Mouse (Mus musculus) heart, adult 2 months (tissue): ENCODE measurements at regions not wholly inside any gene's neighbourhood (a gene's known extent, or its start where the extent isn't known, plus 50 kb on each side); places are given as distances from the start of the nearest gene placed in this dataset.

Experiments used
- DNase-seq, 2 experiments: peaks; one replicate each; pipeline ENCODE4 v3.0.0; 2021
- H3K27ac ChIP-seq: fragments of 200-600 bp; 2 replicates; pipeline ENCODE4 v1.8.1; 2022
- H3K27me3 ChIP-seq: fragments of 200-500 bp; 2 replicates; pipeline ENCODE4 v1.6.1; 2012; ENCODE audit warnings: mild to moderate bottlenecking, low read length, inconsistent platforms, mixed read lengths; ENCODE audit not compliant: control insufficient read depth, insufficient read depth
- H3K36me3 ChIP-seq: fragments of 200-500 bp; 2 replicates; pipeline ENCODE4 v1.6.1; 2012; ENCODE audit warnings: low read length, inconsistent platforms; ENCODE audit not compliant: control insufficient read depth, insufficient read depth
- H3K4me1 ChIP-seq: fragments of 200-500 bp; 2 replicates; pipeline ENCODE4 v1.6.1; 2011; ENCODE audit warnings: low read length; ENCODE audit not compliant: control insufficient read depth, insufficient read depth
- H3K4me3 ChIP-seq: fragments of 200-600 bp; 2 replicates; pipeline ENCODE4 v1.8.1; 2022
- H3K79me2 ChIP-seq: fragments of 200-500 bp; replicated peaks from 2 replicates; pipeline ENCODE4 v1.6.1; 2012; ENCODE audit warnings: mild to moderate bottlenecking, inconsistent platforms, low read length, moderate library complexity, mixed read lengths; ENCODE audit not compliant: control insufficient read depth, insufficient read depth
- H3K9ac ChIP-seq: fragments of 200-500 bp; 2 replicates; pipeline ENCODE4 v1.6.1; 2012; ENCODE audit warnings: low read depth, mild to moderate bottlenecking, control low read depth, inconsistent platforms, low read length, mixed read lengths
- CTCF ChIP-seq: fragments of 200-600 bp; IDR thresholded peaks from 2 replicates; pipeline ENCODE4 v1.8.1; 2022; ENCODE audit warnings: antibody characterized with exemption, mild to moderate bottlenecking, moderate library complexity
- EP300 ChIP-seq: fragments of 200-500 bp; IDR thresholded peaks from 2 replicates; pipeline ENCODE4 v1.6.1; 2011; ENCODE audit warnings: low read depth, low read length, control low read depth; ENCODE audit not compliant: insufficient read depth
- POLR2A ChIP-seq: fragments of 200-500 bp; IDR thresholded peaks from 2 replicates; pipeline ENCODE4 v1.6.1; 2011; ENCODE audit warnings: mild to moderate bottlenecking, low read depth, low read length, control low read depth; ENCODE audit not compliant: insufficient read depth
- WGBS: fragments of 180-500 bp; shearing (Covaris S2); methylation state at CpG from one replicate; pipeline ENCODE4 v1.1.7; 2018; 5-methylcytosine and 5-hydroxymethylcytosine counted together
- intact Hi-C: fragments of 180-260 bp; cut with DNase I; formaldehyde crosslinking; loops from one replicate; pipeline ENCODE4 v1.15.1; 2025

GRCm38 (mm10) chr12:16155791-16156558 lies 339.3 kb upstream of the Trib2 start:
- TF ChIP-seq CTCF (no peak), EP300 (no peak), POLR2A (no peak)
- Histone ChIP-seq H3K4me1 (peaks cover 8% of the 10 kb centered on the region), H3K36me3 (peaks cover 2% of the 10 kb centered on the region), H3K9ac (no peak overlapping the region), H3K4me3 (no peak overlapping the region), H3K27me3 (no peaks in the 10 kb centered on the region), H3K27ac (no peak overlapping the region), H3K79me2 (no peaks in the 10 kb centered on the region)
- WGBS: 42% methylated on average over 2 of the region's 2 CpGs
- intact Hi-C loops: no loop called here
- no peak for DNase-seq

GRCm38 (mm10) chr12:16154256-16154655 lies 337.5 kb upstream of the Trib2 start:
- Histone ChIP-seq H3K27ac (no peak overlapping the region), H3K4me3 (no peak overlapping the region), H3K9ac (no peak overlapping the region), H3K36me3 (peaks cover 2% of the 10 kb centered on the region), H3K27me3 (no peaks in the 10 kb centered on the region), H3K79me2 (no peaks in the 10 kb centered on the region), H3K4me1 (peaks cover 11% of the 10 kb centered on the region)
- intact Hi-C loops: no loop called here
- 95% methylated on average over 1 of the region's 1 CpGs for WGBS
- TF ChIP-seq EP300 (no peak), CTCF (no peak), POLR2A (no peak)
- no peak for DNase-seq

DNA sequence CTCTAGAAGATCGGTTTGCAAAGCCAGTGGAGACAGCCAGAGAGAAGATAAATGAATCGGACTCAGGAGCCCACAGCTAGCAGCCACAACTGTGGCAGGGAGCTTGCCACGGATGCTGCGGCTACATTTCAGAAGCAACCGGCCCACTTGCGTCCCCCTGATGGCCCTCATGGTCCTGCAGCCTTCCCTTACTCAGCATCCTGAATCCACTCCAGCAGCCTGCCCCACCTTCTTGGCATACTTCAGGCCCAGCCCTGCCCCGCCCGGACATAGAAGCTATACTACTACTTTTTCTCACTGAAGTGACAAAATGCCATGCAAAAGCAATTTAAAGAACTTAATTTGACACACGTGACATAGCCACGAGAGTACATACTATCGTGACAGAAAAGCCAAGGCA lies 335.4 kb upstream of the Trib2 start:
- H3K27ac ChIP-seq: 0 out of 2 replicates have a peak overlapping the region, but pooled peaks have one; percentile 18
- no peak for DNase-seq
- H3K27me3 ChIP-seq: no peaks in the 10 kb centered on the region
- no peak overlapping the region for H3K9ac ChIP-seq
- H3K36me3 ChIP-seq: no peaks in the 10 kb centered on the region; the same call in 1 of the 2 replicates
- no peak overlapping the region for H3K4me3 ChIP-seq
- no peaks in the 10 kb centered on the region for H3K79me2 ChIP-seq
- intact Hi-C loops: no loop called here
- 85% methylated on average over 11 of the region's 11 CpGs for WGBS
- peaks cover 10% of the 10 kb centered on the region for H3K4me1 ChIP-seq
- no peak for TF ChIP-seq CTCF
- TF ChIP-seq EP300: no peak
- TF ChIP-seq POLR2A: no peak

- H3K4me3 ChIP-seq: no peak overlapping the region
- peak overlapping the region; percentile 42 for H3K27ac ChIP-seq
- DNase-seq: peak in 1 of 2 experiments; percentile 40
- no peaks in the 10 kb centered on the region; the same call in 1 of the 2 replicates for H3K36me3 ChIP-seq
- peaks cover 10% of the 10 kb centered on the region for H3K4me1 ChIP-seq
- WGBS: 35% methylated on average over 5 of the region's 5 CpGs
- intact Hi-C loops: no loop called here
- TF ChIP-seq CTCF (no peak), POLR2A (no peak), EP300 (peak; percentile 65)
- no peaks in the 10 kb centered on the region for H3K27me3 ChIP-seq
- no peaks in the 10 kb centered on the region for H3K79me2 ChIP-seq
- no peak overlapping the region for H3K9ac ChIP-seq
These were observed 334.5 kb upstream of the Trib2 start for GRCm38 (mm10) chr12:16151170-16151702.

- H3K36me3 ChIP-seq: no peaks in the 10 kb centered on the region; the same call in 1 of the 2 replicates
- WGBS: 87% methylated on average over 2 of the region's 2 CpGs
- H3K4me3 ChIP-seq: no peak overlapping the region
- DNase-seq: no peak
- no peaks in the 10 kb centered on the region for H3K79me2 ChIP-seq
- intact Hi-C loops: no loop called here
- TF ChIP-seq CTCF (no peak), EP300 (no peak), POLR2A (no peak)
- H3K27me3 ChIP-seq: no peaks in the 10 kb centered on the region
- no peak overlapping the region for H3K27ac ChIP-seq
- H3K9ac ChIP-seq: no peak overlapping the region
- peaks cover 5% of the 10 kb centered on the region for H3K4me1 ChIP-seq
These were observed 330.2 kb upstream of the Trib2 start for GRCm38 (mm10) chr12:16146919-16147318.

GRCm38 (mm10) chr12:16145621-16146020 lies 328.9 kb upstream of the Trib2 start:
- no peaks in the 10 kb centered on the region for H3K36me3 ChIP-seq
- intact Hi-C loops: no loop called here
- TF ChIP-seq POLR2A (no peak), CTCF (no peak), EP300 (no peak)

More at GRCm38 (mm10) chr12:16145621-16146020, 328.9 kb upstream of the Trib2 start:
- WGBS: 49% methylated on average over 7 of the region's 7 CpGs
- H3K27ac ChIP-seq: no peak overlapping the region
- peaks cover 2% of the 10 kb centered on the region; the same call in 1 of the 2 replicates for H3K4me1 ChIP-seq
- no peak overlapping the region for H3K9ac ChIP-seq
- H3K27me3 ChIP-seq: no peaks in the 10 kb centered on the region
- H3K79me2 ChIP-seq: no peaks in the 10 kb centered on the region
- no peak overlapping the region for H3K4me3 ChIP-seq
- DNase-seq: peak in 1 of 2 experiments; percentile 58
